Mouse (Mus musculus): ENCODE data around the gene Ttc32.
"Not testable (repeated sequence)": the region's sequence is repeated elsewhere in the genome, so short reads cannot be mapped to it uniquely, and the experiment has no call there.

Gene Ttc32

DNA sequence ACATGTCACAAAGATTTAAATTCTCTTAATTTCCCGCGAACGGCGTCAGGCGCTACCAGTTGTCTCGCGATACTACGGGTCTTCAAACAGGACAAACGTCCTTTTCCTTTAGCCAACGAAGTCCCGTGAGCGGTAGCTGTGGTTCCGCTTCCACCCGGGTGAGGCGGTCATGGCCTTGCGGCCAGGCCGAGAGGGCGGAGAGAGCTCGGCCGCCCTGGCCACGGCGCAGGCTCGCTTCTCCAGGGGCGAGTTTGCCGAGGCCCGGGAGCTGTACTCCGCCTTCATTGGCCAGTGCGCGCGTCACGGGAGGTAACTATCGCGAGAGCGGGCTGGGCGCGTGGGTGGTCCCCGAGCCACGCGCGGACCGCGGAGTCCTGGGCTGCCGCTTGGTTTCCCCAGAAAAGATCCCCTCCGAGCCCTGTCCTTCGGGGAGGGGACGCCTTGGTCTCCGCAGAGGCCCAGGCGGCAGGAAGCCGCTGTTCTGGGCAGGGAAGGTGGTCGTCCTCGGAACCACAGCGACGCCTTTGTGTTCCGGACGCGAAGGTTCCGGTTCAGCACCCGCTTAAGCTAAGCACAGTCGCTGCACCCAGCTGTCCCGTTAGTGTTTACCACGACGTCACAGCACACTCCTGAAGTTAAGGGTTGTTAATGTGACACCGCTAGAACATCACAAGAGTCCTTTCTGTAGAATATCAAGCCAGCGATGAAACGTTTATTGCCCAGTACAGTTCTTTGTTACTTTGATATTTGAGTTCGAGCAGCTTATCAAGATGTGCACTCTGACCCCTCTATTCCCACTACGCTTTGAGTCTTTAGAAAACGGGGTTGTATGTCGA is at the start of gene Ttc32:
Gene Ttc32, plus strand, starts transcription at position 110 of the 836 bp plus-strand sequence.
- DNase-seq (ENCODE audit: low read depth, low spot score) = peak; percentile 98

- DNase-seq (ENCODE audit: low read depth, low spot score) = peak; percentile 4
These were observed 36.6 kb upstream of the Ttc32 start for GRCm38 (mm10) chr12:8993231-8993630.

GRCm38 (mm10) chr12:8998318-8998717 is 31.5 kb upstream of the Ttc32 start:
- DNase-seq (ENCODE audit: low read depth, low spot score) = no peak

DNA sequence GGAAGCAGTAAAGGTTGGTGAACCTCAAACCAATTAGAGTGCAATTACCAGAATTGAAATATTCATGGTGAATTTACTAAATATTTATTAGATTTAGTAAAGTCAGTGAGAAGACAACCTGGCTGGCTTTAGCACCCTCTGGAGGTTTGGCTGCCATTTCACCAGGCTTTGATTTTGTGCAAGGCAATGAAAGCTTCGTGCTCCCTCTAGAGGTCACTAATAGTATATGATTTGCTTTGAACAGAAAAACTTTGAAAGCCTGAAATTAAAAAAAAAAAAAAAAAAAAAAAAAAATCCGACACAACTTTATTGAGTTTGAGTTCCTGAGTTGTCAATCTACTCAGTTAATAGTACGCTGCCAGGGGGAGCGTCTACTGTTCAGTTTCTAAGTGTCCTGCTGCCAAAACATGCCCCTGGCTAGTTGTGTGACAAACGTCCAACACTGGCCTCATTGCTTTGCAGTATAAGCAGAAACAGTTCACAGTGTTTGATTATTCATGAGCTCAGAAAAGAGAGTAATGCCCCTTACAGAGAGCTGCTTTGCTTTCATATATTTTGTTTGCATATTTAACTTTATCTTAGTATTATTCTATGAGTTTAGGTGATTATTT is 27.7 kb upstream of the Ttc32 start:
- peak; percentile 92 for DNase-seq (ENCODE audit: low read depth, low spot score)

DNA sequence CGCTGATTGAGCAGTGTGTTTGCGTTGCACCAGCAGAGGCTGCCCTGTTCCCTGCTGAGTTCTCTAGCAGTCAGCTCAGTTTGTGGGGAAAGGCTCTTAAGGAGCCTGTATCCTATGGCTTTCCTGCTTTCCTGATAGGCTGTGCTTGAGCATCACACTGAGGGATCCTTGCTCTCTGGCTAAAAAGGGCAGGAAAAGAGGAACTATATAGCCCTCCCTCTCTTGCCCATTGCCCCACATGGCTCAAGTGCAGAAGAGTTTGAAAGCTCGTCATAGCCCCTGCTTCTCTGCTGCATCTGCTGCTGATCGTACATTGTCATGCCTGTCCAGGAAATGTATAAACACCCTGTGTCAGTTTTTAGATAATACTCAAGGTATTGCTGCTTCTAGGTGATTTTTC is 22.7 kb upstream of the Ttc32 start:
- no peak for DNase-seq (ENCODE audit: low read depth, low spot score)

DNA sequence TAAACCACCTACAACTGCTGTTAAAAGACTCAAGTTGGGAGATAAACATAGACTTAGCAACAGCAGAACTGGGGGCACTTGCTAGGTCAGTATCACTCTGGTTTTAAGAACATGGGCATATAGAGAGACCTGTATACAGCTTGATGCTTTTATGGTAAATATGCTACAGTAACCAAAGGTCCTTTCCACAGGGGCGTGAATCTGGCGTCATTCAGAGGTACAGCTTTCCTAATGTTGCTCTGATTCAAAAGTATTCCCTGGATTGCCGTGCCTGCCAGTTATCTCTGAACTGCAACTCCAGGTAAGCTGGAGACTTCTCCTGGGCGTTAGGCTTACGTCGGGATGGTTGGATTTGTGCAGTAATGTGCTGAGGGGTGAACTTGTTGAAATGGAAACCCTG is 22.0 kb upstream of the Ttc32 start:
- DNase-seq (ENCODE audit: low read depth, low spot score) = no peak

GRCm38 (mm10) chr12:9010311-9010710 is 19.5 kb upstream of the Ttc32 start:
- DNase-seq (ENCODE audit: low read depth, low spot score) = no peak

DNA sequence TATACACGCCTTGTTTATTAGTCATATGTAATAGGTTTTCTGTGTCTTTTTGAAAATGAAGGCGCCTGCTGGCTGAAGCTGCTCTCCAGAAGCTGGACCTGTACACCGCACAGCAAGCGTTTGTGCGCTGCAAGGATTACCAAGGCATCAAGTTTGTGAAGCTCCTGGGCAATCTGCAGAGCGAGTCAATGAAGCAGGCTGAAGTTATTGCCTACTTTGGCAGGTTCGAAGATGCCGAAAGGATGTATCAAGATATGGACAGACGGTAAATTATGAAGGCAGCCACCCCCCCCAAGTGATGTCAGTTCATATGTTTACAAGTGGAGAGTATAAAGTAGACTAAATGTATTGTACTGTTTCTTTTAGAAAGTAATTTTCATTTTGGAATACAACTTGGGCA is 13.4 kb upstream of the Ttc32 start:
- DNase-seq (ENCODE audit: low read depth, low spot score) = no peak

DNA sequence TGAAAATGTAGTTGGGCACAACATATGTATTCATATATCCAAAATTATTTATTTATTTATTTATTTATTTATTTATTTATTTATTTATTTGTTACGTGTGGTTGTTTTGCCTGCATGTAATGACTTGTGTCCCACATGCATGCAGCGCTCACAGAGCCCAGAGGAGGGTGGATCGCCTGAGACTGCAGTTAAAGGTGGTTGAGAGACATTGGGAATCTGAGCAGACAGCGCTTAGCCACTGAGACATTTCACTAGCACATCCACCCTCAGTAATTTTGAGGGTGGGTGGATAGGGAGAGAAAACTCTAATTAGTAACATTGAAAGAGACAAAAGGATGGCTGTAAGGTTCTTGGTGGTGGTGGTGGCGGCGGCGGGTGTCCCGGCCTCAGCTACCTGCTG is 9.4 kb upstream of the Ttc32 start:
- peak; percentile 30 for DNase-seq (ENCODE audit: low read depth, low spot score)

- DNase-seq (ENCODE audit: low read depth, low spot score) = no peak
These were observed 8.8 kb upstream of the Ttc32 start for GRCm38 (mm10) chr12:9020986-9021385.

GRCm38 (mm10) chr12:9023031-9023430 is 6.8 kb upstream of the Ttc32 start:
- peak; percentile 9 for DNase-seq (ENCODE audit: low read depth, low spot score)

GRCm38 (mm10) chr12:9024071-9024470 is 5.7 kb upstream of the Ttc32 start:
- no peak for DNase-seq (ENCODE audit: low read depth, low spot score)

DNA sequence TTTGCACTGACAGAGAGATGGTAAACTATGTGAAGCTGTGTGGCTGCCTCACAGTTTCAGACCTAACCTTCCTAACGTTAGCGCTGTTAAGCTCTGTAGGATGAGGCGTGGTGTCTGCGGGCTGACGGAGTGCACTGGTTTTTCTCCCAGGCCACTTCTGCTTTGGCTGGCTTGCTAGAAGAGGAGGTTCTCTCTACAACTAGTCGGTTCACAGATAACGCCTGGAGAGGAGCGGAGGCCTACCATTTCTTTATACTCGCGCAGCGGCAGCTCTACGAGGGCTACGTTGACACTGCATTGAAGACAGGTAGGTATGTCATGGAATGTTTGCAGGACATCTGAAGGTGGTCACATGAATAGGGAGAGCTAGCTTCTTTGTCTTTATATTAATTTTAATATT is 5.1 kb upstream of the Ttc32 start:
- DNase-seq (ENCODE audit: low read depth, low spot score) = no peak

GRCm38 (mm10) chr12:9026843-9027242 is 3.0 kb upstream of the Ttc32 start:
- DNase-seq (ENCODE audit: low read depth, low spot score) = no peak

DNA sequence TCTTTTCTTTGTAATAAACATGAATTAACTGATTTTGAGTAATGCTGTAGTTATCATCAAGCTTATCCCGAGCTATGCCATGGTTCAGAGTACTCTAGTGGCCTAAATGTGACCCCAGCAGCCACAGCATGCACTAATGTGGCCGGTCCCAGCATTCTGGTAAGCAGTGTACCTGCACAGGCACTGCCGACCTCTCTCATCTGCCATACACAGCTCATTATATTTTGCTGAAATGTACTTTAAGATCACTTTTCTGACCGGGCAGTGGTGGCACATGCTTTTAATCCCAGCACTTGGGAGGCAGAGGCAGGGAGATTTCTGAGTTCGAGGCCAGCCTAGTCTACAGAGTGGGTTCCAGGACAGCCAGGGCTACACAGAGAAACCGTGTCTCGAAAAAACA is 981 bp upstream of the Ttc32 start:
- not testable (repeated sequence) for DNase-seq (ENCODE audit: low read depth, low spot score)

DNA sequence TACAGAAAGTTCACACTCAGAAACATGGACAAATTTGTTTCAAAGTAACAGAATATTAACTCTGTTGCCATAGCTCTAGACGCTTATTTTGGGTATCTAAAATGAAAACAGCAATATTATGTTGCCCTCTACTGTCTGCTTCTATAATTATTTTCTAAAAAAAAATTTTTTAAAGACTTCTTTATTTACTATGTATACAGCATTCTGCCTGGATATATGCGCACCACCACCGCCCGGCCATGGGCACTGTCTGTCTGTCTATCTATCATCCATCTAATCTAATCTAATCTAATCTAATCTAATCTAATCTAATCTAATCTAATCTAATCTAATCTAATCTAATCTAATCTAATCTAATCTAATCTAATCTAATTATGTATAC is 300 bp upstream of the Ttc32 start:
- DNase-seq (ENCODE audit: low read depth, low spot score) = no peak

- DNase-seq (ENCODE audit: low read depth, low spot score) = no peak
These were observed 1.4 kb downstream of the Ttc32 start for GRCm38 (mm10) chr12:9031166-9031565.

DNA sequence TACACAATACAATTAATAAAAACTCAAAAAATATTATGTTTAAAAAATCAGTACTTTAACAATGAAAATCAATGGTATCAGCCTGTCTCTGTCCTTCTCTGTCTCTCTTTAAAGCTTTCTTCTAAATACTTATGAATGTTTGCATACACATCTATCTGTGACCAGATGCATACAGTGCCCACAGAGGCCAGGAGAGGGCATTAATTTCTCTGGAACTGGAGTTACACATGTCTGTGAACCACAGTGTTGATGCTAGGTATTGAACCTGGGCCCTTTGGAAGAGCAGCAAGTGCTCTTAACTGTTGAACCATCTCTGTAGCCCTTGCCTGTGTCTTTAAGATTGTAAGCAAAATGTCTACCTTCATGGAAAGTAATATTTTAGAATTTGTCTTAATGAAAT is 3.3 kb downstream of the Ttc32 start:
- no peak for DNase-seq (ENCODE audit: low read depth, low spot score)

GRCm38 (mm10) chr12:9036409-9036808 is 6.6 kb downstream of the Ttc32 start:
- no peak for DNase-seq (ENCODE audit: low read depth, low spot score)

- no peak for DNase-seq (ENCODE audit: low read depth, low spot score)
These were observed 10.4 kb downstream of the Ttc32 start for GRCm38 (mm10) chr12:9040177-9040576.

- peak; percentile 9 for DNase-seq (ENCODE audit: low read depth, low spot score)
These were observed 10.9 kb downstream of the Ttc32 start for GRCm38 (mm10) chr12:9040686-9041085.

GRCm38 (mm10) chr12:9042316-9042715 is 12.5 kb downstream of the Ttc32 start:
- no peak for DNase-seq (ENCODE audit: low read depth, low spot score)

GRCm38 (mm10) chr12:9042759-9043158 is 13.0 kb downstream of the Ttc32 start:
- DNase-seq (ENCODE audit: low read depth, low spot score) = no peak
